In the genomic region with DNA sequence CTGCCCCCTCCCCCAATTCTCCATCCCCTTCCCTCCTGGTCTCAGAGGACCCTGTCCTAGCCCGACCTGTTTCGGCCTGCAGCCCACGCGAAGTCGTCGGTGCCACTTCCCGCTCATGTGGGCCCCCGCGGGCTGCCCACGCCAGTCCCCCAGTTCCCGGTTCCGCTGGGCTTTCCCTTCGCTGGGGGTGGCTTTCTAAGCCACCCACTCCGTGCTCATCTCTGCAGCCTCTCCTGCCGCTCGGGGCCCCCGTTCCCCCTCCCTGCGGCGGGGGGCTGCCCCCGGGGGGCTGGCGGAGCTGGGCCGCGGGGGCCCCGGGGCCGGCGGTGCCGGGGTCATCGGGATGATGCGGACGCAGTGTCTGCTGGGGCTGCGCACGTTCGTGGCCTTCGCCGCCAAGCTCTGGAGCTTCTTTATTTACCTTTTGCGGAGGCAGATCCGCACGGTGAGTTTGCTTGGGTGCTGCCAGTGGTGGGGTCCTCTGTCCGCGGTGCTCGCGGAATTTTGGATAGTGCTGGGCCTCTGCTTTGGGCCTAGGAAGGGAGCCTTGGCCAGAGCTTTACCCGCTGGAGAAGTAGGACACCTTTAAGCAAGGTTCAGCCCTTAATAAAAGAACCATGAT, we compare ENCODE assay signal across 8 mouse cellular contexts. TPM values are rescaled to one million over a fixed set of nuclear protein-coding genes. Genes with fewer than 3 reads are reported as not detected.
DNase-seq lines count a peak whose midpoint lies in the region; ATAC-seq lines count a peak whose summit lies in the region.

A gene (plus strand): TSS at position 16 of the 622 bp plus-strand sequence.

- no peaks in the 10 kb centered on the region for H3K27me3 ChIP-seq in liver, embryonic 16.5 days (ENCODE audit: control insufficient read depth, insufficient read depth, low read depth, low read length)
- no peaks in the 10 kb centered on the region for H3K27me3 ChIP-seq in stomach, embryonic 15.5 days (replicated peaks)

- DNase-seq in cerebellum, adult 11-12 months = peak; percentile 71
- no peak for DNase-seq in urinary bladder, adult 2 months (ENCODE audit: low spot score)
- no peak for DNase-seq in urinary bladder, postnatal 36 days (ENCODE audit: low spot score in 2 of 2)
- DNase-seq in gastrocnemius, postnatal 25 days = no peak

- H3K36me3 ChIP-seq in liver, embryonic 16.5 days (ENCODE audit: control insufficient read depth, insufficient read depth) = peaks cover 18% of the 10 kb centered on the region
- peaks cover 21% of the 10 kb centered on the region for H3K36me3 ChIP-seq in stomach, embryonic 15.5 days

- H3K4me3 ChIP-seq in liver, embryonic 16.5 days (ENCODE audit: low read depth, low read length) = peak within 1 kb of the TSS; percentile 81
- H3K4me3 ChIP-seq in stomach, embryonic 15.5 days (replicated peaks) = peak within 1 kb of the TSS; percentile 98

- H3K4me1 ChIP-seq in liver, embryonic 16.5 days (ENCODE audit: control insufficient read depth, low read depth, low read length) = peaks cover 25% of the 10 kb centered on the region
- peaks cover 15% of the 10 kb centered on the region for H3K4me1 ChIP-seq in stomach, embryonic 15.5 days

- peak within 1 kb of the TSS; percentile 87 for H3K4me2 ChIP-seq in liver, embryonic 16.5 days (ENCODE audit: low read depth, low read length)
- H3K4me2 ChIP-seq in stomach, embryonic 15.5 days = peak within 1 kb of the TSS; percentile 79

- under 1% methylated on average over 42 of the region's 43 CpGs for WGBS in liver, embryonic 16.5 days (ENCODE audit: insufficient replicate concordance)
- WGBS in stomach, embryonic 15.5 days = under 1% methylated on average over 36 of the region's 43 CpGs

- no peak for ATAC-seq in cerebellum, adult (ENCODE audit: insufficient number of reproducible peaks, low FRiP score, low TSS enrichment)
- ATAC-seq in inflammation-experienced regulatory T-cells, adult 6 months = peak; percentile 55
- ATAC-seq in liver, embryonic 16.5 days (ENCODE audit: low read depth) = peak; percentile 0; the same call in 1 of the 2 replicates
- no peak for ATAC-seq in stomach, embryonic 15.5 days (ENCODE audit: insufficient read depth, low FRiP score, low read depth)

- peak within 1 kb of the TSS; percentile 97 for H3K27ac ChIP-seq in liver, embryonic 16.5 days (ENCODE audit: low read length)
- peak within 1 kb of the TSS; percentile 100 for H3K27ac ChIP-seq in stomach, embryonic 15.5 days

- H3K9me3 ChIP-seq in liver, embryonic 16.5 days (replicated peaks; ENCODE audit: control insufficient read depth, low read length) = no peaks in the 10 kb centered on the region
- no peaks in the 10 kb centered on the region for H3K9me3 ChIP-seq in stomach, embryonic 15.5 days

- peak within 1 kb of the TSS; percentile 96 for H3K9ac ChIP-seq in liver, embryonic 16.5 days (ENCODE audit: low read depth, low read length)
- H3K9ac ChIP-seq in stomach, embryonic 15.5 days = peak within 1 kb of the TSS; percentile 99

RNA-seq across cellular contexts. Expression of the gene that starts here (rescaled TPM):
- polyA plus RNA-seq in urinary bladder, adult 2 months (2012; rRNA removed) = 82.0 and 95.4 TPM in 2 replicates
- total RNA-seq in gastrocnemius, postnatal 25 days (2021) = 100 to 1,000 TPM; 195 to 205 TPM
- 10 to 100 TPM; 25.8 to 35.6 (median 29.3) TPM for polyA plus RNA-seq in inflammation-experienced regulatory T-cells, adult 6 months (2017; shearing (Covaris generic))
- polyA plus RNA-seq in liver, embryonic 16.5 days (2015; fragmentation: Nextera tagmentation; extraction: Ambion mirVana) = 7.1 and 7.3 TPM in 2 replicates
- polyA plus RNA-seq in stomach, embryonic 15.5 days (2015; fragmentation: Nextera tagmentation; extraction: Ambion mirVana) = 23.0 and 23.2 TPM in 2 replicates

Comparison
In these comparisons a context has a peak if more than half of its experiments do, and no peak if none do; other contexts are left out.
1. ATAC-seq: peak in inflammation-experienced regulatory T-cells, adult 6 months (single experiment) and liver, embryonic 16.5 days (single experiment); none in cerebellum, adult (single experiment) and stomach, embryonic 15.5 days (single experiment).